Mouse (Mus musculus) kidney, adult 9 months (tissue): ENCODE data around the gene Cd300ld3.

Source experiments
- DNase-seq: peaks from one replicate; pipeline ENCODE4 v3.0.0; 2022

Cd300ld3 gene

DNA sequence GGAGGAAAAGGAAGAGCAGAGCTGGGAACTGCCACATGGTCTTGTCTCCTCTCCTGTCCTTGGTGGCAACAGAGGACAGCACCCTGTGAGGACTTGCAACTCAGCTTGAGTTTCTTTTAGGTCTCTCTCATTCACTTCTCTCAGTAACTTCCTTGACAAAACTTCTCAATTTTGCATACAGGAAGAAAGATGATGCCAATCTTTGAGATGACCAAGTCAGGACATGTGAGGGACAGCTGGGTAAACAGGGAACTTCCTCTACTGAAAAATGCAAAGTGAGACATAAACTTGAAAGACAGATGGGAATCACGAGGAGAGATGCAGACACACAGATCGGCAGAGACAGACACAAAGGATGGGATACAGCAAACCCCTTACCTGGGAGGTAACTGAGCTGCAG lies at the start of gene Cd300ld3:
Gene Cd300ld3, minus strand, starts transcription at position 151 of the 400 bp plus-strand sequence.
- DNase-seq, result no peak

DNA sequence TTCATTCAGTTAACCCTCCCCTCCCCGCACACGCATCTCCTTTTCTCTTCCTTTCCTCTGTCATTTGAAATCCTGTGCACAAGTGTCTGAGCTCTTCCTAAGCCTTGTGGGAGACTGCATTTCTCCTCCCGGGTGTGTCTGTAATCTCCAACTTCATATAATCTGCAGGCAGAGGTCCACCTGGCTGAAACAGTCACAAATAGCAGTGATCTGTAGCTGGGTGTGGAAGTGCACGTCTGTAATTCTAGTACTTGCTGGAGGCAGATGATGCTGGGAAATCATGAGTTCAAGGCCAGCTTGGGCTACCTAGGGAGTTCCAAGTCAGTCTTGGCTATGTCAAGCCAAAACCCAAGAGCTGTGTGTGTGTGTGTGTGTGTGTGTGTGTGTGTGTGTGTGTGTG lies 43.9 kb upstream of the Cd300ld3 start:
- no peak for DNase-seq

DNA sequence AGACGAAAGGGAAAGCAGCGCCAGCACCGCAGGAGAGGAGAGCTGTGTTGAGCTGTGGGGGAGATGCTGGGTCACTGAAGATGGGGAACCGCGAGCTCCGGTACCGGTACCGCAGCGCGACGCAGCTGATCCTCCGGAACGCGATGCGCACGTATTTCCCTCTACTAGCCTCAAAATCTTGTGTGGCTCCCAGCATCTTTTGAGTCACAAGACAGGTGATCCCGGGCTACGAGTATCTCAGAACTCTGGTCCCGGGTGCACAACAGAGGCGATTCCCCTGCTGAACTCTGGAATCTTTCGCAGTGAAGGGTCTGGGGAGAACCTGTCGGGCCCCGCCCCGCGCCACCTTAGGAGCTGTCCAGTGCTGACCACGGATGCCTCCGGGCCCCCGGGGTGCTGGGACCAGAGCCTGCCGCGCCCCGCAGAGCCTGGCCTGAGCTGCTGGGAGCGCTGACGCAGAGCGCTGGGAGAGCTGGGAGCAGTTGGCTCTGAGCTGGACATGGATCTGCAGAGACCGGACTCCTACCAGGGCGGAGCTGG lies 43.2 kb upstream of the Cd300ld3 start, which contains the start of gene Rab37:
Gene Rab37, plus strand, starts transcription at position 70 of the 540 bp plus-strand sequence.
- DNase-seq, result no peak

DNA sequence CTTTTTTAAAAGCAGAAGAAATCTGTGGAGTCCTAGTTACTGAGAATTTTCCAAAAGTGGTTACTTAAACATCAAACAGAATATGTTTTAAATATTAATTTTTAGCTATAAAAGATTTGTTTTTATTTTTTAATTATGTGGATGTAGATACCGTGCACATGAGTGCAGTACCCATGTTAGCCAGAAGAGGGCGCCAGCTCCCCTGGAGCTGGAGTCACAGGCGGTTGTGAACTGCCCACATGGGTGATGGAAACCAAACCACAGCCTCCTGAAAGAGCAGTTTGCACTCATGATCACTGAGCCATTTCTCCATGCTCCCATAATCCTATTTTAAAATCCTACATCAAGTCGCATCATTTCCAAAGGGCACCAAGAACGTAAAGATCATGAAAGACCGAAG lies 41.6 kb upstream of the Cd300ld3 start:
- DNase-seq, result no peak

DNA sequence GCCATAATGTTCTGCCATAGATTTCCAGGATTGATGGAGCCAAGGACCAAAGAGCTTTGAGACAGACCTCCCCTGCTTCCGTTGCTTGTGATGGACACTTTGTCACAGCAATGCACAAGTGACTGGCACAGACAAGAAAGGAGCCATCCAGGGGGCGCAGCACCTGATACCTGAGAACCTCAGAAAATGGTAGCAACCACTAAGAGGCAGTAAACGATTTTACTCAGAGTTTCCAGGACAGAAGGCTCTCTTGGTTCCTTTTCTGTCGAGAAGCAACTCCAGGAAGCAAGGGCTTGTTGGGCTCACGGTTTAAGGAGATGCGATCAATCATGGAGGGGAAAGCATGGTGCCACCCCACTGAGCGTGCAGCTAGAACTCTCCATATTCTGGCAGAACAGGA lies 38.0 kb upstream of the Cd300ld3 start:
- DNase-seq, result no peak

DNA sequence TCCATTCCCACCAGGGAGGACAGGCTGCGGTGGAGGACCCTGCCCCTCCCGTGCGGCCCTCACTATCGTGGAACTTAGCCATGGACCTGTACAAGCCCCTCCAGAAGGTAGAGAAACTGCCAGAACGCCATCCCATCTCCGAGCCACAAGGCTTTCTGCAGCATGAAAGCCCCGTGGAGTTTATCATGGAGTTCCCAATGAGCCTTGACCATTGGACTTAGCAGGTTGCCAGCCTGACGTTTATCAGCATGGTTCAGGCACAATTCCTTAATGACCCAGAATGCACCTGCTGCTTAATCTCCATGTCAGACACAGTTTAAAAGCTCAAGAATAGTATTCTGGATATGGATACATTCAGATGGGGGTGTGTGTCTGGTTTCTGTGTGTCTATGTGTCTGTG lies 36.9 kb upstream of the Cd300ld3 start:
- DNase-seq, result no peak

DNA sequence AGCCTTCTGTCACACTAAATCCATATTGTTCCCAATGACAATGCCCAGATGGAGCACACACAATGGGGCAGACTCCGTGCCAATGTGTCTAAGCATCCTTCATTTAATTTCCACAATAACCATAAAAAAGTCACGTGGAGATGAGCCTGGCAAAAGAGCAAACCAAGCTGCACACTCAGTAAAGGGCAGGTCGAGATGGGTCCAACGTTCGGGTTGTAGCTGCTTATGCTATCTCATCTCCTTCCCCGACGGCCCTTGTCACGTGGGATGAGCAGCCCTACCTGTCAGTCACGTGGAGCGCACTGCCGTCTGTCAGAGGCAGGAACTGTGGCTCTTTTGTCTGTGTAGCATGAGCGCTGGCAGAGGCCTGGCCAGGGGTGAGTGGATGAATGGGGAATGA lies 36.4 kb upstream of the Cd300ld3 start:
- DNase-seq, result no peak

DNA sequence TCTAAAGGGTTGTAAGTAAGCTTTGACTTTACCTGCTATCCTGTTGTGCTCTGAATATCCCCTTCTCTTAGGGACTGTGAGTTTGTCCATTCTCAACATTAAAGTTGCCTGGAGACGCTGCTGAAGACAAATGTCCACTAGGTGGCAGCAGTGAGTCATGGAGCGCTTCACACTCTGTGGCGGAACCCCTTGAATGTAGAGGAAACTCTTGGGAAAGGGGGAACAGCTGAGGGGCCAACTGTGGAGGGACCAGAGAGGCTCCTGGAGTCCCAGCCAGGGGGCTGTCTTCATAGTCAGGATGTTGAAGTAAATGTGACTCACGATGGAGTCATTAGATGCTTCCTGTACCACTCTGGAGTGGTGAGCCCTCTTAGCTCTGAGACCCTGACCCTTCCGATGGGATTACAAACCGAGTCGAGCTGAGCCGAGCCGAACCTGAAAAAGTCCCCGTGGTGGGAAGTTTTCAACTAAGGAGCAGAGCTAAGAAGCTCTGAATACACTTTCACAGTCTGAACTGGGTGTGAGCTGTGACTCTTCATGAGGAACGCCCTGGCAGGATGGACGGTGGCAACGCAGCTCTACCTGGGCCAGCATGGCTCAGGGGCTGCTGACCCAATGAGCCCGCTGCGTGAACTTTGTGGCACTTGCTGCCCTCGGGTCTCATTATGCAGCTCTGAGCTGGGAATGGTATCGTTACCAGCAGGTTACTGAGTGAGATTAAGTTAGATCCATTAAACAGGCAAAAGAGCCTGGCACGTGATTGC lies 35.3 kb upstream of the Cd300ld3 start:
- DNase-seq, result peak; percentile 71

DNA sequence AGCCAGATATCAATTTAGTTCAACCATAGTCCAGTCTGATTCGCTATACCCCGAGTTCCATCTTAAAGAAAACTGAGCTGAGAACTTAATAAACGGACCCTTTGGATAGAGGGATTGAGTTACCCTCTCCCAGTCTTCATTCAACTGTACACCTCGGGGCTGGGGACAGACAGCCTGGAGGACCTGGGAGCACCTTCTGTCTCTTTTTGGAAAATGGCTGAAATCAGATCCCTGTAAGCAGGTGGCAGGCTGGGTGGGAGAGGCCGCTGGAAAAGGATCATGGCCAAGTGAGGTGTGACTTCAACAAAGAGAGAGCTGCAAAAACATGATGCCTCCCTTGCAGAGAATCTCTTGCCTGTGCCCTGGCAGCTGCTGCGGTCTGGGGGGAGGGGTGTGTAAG lies 34.0 kb upstream of the Cd300ld3 start:
- no peak for DNase-seq

DNA sequence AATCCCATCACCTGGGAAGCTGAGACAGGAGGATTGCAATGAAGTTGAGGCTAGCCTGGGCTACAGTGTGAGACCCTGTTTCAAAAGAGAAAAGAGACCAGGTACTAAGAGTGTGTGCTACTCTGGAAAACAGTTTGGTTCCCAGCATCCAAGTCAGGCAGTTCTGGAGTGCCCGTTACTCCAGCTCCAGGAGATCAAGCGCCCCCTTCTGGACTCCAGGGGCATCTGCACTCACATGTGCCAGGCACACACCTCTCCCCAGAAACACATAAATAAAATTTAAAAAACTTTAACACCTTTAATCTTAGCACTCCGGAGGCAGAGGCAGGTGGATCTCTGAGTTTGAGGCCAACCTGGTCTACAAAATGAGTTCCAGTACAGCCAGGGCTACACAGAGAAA lies 33.2 kb upstream of the Cd300ld3 start:
- DNase-seq, result no peak

DNA sequence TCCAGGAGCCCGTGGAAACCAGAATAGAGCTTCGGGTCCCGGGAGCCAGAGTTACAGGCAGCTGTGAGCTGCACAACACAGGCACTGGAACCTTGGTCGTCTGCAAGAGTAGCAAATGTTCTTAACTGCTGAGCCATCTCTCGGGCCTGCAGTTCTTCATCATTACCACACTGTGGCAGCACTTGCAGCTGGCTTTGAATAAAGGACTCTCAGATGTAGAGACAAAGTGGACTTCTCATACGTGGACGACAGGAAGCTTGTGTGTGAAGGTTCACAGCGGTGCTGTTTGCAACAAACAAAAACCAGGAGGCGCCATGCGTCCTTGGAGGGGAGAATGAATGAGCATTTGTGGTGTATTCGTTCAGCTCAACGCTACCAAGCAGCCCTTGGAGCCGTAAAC lies 32.7 kb upstream of the Cd300ld3 start:
- DNase-seq, result peak; percentile 64

DNA sequence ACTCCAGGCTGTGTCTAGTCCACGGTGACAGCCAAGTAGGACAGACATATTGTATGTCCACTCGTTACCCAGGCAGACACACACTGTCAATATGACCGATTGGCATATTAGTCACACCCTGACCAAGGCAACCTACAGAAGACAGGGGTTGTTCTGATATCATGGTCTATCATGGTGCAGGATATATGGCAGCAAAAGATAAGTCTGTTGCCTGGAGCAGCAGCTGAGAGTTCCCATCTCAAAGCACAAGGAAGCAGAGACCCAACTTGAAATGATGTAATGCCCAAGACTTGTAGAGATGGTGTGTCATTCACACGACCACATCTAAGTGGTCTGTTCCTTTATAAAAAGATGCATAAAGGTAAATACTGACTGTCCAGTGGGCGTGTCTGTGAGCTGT lies 30.5 kb upstream of the Cd300ld3 start:
- DNase-seq, result no peak

DNA sequence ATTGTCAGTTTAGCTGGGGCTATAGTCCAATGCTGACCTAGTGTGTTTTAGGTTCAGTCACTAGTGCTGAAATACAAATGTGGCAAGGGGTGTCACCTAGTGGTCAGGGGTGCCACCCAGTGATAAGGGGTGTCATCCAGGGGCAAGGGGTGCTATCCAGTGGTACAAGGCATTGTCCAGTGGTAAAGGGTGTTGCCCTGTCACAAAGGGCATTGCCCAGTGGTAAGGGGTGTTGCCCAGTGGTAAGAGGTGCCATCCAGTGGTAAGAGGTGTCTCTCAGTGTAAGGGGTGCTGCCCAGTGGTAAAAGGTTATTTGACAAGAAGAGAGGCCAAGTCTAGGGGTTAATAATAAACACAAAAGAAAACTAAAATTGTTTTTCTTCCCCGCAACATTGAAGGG lies 29.2 kb upstream of the Cd300ld3 start:
- no peak for DNase-seq

DNA sequence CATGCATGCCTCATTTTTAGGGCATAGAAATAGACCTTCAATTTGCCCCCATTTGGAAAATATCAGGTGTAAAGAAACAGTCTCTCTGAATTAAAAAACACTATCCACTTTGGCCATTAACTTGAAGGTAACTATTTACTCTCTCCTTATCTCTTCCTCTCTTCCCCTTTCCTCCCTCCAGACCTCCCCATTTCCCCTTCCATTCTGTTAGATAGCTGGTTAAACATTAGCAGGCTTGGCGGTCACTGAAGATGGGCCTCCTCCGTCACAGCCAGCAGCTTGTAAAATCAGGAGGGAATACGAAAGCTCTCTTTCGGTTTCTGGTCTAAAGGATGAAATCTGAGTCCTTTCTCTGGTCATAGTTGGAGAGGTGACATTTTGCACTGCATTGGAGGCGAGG lies 27.6 kb upstream of the Cd300ld3 start:
- DNase-seq, result no peak

DNA sequence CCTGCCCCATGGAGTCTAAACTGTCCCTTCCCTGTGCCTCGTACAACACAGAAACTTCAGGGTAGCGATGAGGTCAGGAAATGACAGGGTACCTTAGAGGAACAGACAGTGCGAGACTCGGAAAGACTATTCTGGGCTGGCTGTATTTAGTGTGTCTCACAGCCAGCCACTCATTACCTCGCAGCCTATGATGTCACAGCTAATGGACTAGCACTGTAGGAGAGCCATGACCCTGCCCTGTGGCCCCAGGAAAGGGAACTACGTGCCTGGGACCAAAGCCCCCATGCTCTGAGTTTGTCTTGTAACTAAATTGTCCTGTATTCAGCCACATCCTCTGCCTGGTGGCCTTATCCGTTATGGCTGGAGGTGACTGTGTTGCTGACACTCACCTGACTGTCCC lies 27.2 kb upstream of the Cd300ld3 start:
- peak; percentile 14 for DNase-seq

DNA sequence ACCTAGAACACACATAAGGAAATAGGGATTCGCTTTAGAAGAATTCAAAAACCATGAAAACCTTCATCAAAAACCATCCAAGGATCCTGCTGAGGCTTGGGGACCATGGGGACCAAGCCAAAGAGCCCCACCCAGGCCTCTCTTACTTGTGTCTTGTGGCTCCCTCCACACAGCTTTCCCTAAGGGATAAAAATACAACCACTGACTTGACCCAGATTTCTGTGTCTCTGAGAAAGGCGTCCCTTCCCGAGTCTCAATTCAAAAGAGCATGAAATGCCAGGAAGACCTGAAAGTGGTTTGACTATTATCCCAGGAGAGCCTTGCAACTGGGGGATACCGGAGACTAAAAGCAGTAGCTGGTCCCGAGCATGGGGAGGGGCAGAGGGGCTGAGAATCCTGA lies 24.8 kb upstream of the Cd300ld3 start:
- no peak for DNase-seq

DNA sequence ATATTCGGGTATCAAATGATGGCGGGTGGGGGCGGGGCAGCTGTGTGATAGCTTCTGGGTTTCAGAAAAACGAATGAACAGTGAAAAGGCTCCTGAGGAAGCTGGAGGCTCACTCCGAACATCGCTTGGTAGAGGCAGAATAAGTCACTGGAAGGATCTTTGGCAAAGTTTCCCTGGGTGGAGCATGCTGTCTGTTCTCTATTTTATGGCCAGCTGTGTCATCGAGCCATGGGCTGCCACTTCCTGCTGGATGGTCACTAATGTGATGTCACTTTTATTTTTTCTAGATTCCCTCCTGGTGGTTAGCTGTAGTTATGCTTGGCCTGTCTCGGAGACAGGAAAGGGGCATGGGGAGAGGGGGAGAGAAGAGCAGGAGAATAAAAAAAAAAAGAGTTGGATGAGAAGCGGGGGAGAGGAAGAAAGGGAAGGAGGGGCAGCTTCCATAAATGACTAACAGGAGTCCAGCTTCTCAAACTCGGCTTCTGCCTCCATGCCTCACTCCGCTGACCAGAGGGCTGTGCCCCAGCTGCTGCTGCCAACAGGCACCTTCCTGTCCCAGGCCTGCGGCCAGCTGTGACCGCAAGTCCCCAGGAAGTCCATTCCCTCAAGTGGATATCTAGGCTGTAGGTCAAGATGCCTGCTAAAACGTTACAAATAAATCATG lies 23.6 kb upstream of the Cd300ld3 start:
- peak; percentile 55 for DNase-seq

DNA sequence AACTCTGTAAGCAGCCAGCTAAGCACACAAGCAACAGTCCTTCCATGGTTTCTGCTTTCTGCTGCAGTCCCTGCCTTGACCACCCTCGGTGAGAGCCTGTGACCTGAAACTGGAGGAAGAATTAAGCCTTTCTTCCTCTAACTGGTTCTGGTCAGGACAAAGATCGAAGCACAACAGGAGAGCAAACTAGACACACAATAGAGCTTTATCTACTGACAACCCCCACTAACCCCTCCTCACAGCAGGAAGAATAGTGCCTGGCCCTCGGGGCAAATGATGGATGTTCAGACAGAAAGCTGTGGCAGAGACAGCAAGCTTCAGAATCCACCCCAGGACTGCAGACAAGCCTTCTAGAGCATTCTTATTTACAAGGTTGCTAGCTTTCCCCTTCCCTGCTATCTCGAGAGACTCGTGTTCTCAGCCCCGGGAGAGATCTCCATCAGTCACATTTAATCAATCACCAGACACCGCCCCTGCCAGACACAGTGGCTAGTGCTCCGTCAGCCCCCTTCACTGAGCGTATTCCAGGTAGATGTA lies 22.9 kb upstream of the Cd300ld3 start:
- DNase-seq, result no peak

DNA sequence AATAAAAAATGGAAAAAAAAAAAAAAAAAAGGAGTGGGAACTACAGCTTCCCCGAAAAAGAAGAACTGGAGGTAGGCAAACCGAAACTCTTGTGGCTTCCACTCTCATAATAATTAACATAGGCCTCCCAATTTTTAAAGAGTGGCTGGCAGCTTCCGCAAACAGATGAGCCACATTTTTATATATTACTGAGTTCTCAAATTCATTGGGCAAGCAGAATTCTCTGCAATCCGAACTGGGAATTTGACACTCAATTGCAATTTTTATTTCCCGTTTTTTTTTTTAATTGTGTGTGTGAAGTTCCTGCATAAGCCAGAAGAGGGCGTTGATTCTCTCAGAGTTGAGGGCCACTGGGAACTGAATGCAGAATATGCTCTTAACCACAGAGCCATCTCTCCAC lies 18.6 kb upstream of the Cd300ld3 start:
- DNase-seq, result no peak

DNA sequence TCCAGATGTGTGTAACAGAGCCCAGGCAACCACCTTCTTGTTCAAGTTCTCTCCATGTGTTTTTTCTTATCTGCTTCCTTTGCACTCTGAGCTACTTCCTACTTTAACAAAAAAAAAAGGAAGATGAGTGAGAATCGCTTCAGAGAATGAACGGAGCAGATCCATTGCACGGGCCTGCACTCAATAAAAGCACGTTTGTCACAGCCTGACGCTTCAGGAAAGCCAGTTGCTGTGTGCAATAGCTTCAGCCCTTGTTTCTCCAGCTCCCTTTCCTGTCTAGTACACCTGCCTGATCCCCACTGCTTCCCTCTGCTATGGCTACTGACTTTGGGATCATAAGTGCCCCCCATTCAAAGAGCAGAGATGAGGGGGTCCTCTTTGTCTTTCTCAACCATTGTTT lies 13.9 kb upstream of the Cd300ld3 start, which contains the start of gene Cd300e:
Gene Cd300e, minus strand, starts transcription at position 101 of the 400 bp plus-strand sequence.
- no peak for DNase-seq

DNA sequence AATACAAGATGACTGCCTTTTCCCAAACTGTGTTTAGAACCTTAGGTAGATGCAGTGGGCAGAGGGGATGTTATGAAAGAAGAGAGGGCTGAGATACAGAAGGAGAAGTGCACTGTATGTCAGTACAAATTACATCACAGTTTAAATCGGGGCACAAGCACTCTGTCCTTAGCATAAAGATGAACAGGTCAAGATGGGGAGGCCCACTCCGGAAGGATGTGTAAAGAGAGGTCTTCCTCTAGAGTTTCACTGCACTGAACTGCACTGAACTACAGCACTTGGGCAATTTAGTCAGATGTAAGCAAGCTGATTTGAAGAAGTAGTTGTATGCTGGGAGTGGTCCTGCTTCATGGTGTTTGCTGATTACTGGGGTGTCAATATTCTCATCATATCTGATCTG lies 11.6 kb upstream of the Cd300ld3 start:
- no peak for DNase-seq

DNA sequence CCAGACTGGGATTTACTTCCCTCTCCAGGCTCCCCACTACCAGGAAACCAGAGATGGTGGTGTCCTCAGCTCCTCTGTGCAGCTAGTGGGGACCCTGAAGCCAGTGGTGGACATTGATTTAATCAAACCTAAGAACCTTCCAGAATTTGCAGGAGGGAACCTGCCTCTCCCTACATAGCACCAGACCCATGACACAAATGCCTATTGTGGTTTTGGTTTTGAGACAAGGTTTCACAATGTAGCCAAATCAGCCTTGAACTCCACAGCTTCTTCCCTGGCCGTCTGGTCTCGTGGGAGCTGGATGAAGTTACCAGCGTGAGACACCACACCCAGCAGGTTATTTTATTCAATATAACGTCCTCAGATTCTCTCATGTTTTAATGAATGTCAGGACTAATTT lies 10.5 kb upstream of the Cd300ld3 start:
- DNase-seq, result no peak

DNA sequence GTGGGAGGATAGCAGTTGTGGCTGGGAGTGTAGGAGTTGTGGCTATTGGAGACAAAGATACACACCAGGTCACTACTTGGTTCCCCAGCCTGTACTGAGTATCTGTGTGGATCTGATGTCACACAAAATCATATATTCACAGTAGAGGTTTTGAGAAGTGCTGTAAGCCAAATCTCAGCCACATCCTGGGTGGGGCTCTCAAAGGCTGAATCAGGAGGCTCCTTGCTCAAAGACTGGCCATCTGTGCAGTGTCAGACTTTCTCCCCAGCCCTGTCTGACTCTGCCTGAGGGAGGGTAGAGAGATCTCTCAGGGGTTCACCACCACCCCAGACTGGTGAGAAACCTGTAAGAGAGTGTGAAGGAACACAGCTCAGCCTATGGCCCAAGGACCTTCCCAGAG lies 6.3 kb upstream of the Cd300ld3 start:
- no peak for DNase-seq

DNA sequence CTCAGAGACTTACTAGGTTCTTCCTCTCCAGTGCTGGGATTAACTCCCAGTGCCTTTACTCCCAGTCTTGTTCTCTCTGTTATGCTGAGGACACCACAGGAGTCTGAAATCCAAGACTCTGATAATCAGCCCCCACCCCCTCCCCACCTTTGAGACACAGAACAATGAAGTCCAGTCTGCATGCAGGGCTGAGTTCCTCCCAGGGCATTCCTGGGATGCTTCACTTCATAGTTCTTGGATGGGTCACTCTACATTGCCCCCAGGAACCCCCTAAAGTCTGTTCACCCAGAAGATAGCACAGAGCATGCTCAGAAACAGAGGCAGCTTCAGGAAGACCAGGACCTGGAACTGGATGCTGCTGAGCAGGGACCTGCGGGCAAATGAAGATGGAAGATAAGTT lies 4.8 kb upstream of the Cd300ld3 start:
- DNase-seq, result no peak
